Mouse (Mus musculus): ENCODE measurements around the gene Dclre1b.

DNA sequence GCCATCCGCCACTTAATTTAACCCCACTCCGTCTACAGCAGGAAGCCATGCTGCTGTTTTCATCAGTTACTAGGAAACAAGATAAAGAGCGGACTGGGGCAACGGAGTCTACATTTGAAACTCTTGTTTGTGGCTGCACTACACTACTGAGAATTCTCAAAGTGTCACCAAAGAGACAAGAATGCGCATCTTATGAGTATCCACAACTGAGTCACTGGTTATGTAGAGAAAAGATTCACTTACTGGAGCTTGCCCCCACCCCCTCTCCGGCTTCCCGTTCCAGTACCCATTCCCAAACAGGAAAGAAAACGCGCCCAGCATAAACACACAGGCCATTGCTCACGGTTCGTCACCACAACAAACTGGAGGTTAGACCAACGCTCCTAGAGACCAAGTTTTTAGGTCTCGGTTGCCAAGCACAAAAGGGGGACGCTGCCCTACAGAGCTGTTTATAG lies 19.3 kb downstream of the Dclre1b start:
- TF ChIP-seq POLR2A (IDR thresholded peaks at IDR 0.05; ENCODE audit: insufficient read depth, low read depth, low read length) (no peak), CTCF (IDR thresholded peaks at IDR 0.05; ENCODE audit: insufficient read depth, low read depth, low read length) (no peak)

Measured in olfactory bulb, adult 2 months (tissue).